Mouse (Mus musculus): Measurements from ENCODE around the gene Pigc.
A peak's percentile ranks its signal among the peaks of the same experiment; 100 is the strongest.

Pigc gene

DNA sequence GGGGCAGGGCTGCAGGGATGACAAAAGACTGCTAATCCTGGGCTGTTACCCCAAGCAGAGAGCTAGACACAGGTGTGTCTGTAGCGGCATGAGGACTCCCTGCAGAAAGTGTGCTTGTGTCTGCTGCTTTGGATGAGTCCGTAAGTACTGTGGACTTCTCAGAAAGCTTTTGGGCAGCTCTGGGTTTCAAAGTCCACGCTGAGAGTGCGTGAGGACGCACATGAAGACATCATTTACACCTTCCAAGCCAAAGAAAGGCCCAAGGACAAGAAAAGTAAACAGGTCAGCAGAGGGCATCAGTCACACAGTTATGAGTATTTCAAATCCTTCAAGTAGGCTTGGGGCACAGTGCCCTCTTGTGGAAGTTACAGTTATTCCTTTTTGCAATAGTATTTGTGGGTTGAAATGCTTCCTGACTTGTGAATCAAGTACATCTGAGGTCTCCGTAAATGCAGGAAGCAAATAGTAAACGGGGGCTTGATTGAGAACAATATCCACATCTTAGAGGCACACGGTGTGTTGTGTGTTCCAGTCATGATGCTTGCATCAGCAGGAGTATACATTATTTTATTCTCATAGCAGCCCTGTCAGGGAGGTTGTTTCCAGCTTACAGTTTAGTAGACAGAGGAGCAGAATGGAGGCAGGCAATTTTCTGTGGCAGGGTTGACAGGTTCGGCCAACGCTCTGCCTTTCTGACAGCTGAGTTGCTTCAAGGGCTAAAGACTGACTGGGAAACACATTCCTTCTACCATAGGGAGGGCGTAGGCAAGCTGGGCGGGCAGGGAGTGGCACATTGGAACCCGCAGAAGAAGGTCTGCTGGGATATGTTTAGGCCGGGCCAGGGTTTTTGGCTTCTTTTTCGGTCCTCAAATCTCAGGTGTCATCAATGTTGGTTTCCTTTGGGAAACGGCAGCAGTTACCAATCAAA, 7.5 kb downstream of the Pigc start:
- DNase-seq (ENCODE audit: low spot score), result peak; percentile 95

GRCm38 (mm10) chr1:161977331-161977730, 8.3 kb downstream of the Pigc start:
- no peak for DNase-seq (ENCODE audit: low spot score)

DNA sequence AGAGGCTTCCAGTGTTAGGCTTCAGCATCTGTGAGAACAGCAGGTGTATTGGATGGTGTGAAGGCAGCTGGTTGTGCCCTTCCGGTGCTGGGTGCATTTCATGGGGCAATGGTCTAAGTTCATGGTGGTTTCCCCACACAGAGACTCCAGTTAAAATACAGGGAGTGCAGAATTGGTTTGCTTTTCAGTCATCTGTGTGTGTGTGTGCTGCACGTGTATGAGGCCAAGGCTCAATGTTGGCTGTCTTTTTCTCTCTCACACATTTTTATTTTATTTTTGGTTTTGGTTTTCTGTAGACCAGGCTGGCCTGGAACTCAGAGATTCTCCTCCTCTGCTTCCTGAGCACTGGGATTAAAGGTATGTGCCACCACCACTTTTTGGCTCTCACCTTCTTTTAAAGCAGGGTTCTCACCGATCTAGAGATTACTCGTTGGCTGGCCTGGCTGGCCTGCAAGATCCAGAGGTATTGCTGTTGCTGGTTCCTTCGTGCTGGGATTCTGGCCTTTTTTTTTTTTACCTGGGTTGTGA, 9.3 kb downstream of the Pigc start:
- no peak for DNase-seq (ENCODE audit: low spot score)

DNA sequence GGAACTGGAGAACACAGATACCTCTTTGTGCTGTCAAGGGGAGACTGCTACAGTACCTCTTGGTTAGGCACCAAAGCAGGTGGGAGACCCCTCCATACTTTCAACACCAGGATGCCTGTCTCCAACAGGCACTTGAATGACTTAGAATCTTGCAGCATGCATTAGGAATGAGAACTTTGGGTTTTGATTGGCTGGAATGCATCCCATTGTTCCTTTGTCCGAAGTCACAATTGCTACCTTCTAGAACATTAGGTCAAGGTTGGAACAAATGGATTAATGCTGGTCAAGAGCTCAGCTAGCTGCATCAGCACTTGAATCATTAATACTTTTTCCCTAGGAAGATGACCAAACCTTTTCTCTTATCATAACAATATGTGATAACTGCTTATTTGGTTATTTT, 10.6 kb downstream of the Pigc start, which contains the start of gene 4930558K02Rik:
Gene 4930558K02Rik, minus strand, starts transcription at position 101 of the 400 bp plus-strand sequence.
- DNase-seq (ENCODE audit: low spot score), result no peak

DNA sequence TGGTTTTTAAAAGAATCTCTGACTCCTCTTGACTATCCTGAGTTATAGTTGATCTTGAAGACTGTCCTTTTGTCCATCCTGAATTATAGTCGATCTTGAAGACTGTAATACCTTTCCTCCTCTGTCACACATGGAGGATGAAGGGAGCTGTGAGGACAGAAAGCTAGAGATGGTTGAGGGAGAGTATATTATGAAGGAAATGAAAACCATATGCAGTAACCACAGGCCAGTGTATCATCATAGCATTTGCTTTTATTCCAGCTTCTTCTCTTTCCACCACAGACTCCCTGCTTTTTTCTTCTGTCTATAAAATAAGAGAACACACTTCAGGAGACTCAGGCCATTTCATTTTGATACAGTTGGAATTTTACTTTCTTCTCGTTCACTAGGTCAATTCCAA, 11.1 kb downstream of the Pigc start:
- no peak for DNase-seq (ENCODE audit: low spot score)

GRCm38 (mm10) chr1:161980626-161981298, 11.8 kb downstream of the Pigc start:
- DNase-seq (ENCODE audit: low spot score), result no peak

DNA sequence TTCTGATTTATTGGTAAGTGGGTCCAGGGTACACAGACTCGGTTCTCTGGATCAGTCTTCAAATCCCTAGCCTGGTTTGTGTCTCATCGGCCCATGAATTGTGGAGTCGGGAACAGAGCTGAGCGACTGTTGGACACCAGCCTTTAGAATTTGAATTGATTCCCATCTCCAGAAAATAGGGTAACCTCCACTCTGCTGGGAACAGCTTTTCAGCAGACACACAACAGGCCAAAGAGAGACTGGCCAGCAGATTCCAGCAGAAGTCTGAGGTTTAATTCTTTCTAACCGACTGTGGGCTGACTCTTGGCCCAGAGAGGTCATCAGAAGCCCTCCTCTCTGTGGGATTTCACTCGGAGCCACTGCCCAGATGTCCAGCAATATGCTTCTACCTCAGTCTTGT, 14.5 kb downstream of the Pigc start:
- DNase-seq (ENCODE audit: low spot score), result peak; percentile 22

DNA sequence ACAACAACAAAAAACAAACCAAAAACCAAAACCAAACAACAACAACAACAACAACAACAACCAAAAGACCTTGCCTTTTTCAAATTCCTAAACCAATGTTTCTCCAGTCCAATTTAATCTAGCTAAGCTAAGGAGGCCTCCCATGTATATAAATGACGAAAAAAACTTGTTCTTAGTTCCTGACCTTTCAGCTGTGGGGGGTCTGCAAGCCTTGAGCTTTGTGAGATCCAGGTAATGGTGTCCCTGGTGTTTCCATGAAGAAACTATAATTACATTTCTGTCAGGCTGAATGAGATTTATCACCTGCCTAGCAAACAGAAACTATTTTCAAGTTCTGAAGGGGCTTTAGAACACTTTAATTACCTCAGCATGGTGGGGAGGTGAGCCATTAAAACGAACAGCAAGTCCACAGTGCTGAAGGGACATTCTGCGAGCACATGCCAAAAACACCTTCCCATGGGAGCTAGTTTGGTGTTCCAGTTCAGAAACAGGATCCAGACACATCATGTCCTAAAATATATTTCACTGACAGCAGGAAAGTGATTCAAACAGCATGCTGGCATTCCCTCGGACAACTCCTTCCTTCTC, 15.1 kb downstream of the Pigc start:
- peak; percentile 70 for DNase-seq (ENCODE audit: low spot score)

- DNase-seq (ENCODE audit: low spot score), result no peak
These were observed 21.9 kb downstream of the Pigc start for GRCm38 (mm10) chr1:161990684-161991578.

DNA sequence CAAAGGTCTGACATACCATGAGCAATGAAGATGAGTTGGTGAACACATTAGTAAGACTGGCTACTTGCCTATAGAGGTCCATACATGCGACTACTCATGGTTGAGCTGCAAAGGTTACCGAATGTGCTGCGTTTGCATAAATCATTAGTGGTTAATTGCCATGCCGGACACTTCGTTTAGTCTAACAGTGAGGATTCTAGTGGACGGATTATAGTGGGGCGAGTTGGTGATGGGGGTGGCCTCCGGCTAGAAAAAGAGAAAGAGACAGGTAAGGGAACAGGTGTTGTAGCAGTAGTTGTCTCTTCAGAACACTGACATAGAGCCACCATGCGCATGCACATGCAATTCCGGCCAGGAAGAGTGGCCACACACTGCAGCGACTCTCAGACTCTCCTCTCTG, 22.9 kb downstream of the Pigc start:
- no peak for DNase-seq (ENCODE audit: low spot score)

GRCm38 (mm10) chr1:161992389-161992788, 23.4 kb downstream of the Pigc start:
- DNase-seq (ENCODE audit: low spot score), result no peak

DNA sequence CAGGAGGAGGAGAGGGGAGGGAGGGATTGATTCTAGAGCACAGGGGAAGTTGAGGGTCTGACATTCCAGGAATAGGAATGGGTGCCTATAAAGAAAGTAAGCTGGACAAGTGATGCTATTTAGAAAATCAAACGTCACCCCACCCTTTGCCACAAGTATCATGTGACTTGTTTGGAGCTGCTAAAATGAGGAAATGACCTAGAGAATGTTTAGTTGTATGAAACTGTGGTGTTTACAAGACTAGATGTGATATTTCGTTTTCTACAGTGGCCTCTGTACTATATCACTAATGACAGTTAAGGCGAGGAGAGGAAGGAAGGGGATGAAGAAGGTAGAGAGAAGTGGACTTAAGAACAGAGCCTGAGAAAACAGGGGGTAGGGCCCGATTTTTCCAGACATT, 29.8 kb downstream of the Pigc start:
- no peak for DNase-seq (ENCODE audit: low spot score)

GRCm38 (mm10) chr1:161999338-161999737, 30.4 kb downstream of the Pigc start:
- no peak for DNase-seq (ENCODE audit: low spot score)

GRCm38 (mm10) chr1:161999882-162000371, 30.9 kb downstream of the Pigc start:
- peak; percentile 96 for DNase-seq (ENCODE audit: low spot score)

DNA sequence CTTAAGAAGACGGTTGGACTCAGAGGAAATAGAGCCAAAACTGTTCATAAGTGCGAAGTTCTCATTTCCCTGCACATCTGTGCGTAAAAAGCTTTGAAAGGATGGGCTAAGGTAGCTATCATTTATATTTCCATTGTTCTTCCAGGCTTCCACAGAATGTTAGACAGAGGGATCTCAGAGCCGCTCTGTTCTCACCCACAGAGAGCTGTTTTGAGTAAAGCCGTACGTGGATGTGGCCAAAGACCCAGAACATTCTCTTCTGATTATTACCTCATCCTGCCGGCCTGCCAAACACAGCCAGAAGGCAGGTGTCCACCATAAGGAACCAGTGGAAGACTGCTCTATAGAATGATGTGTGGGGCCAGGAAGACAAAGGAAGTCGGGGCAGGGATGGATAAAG, 32.3 kb downstream of the Pigc start:
- DNase-seq (ENCODE audit: low spot score), result no peak

- DNase-seq (ENCODE audit: low spot score), result no peak
These were observed 34.9 kb downstream of the Pigc start for GRCm38 (mm10) chr1:162003729-162004517.

DNA sequence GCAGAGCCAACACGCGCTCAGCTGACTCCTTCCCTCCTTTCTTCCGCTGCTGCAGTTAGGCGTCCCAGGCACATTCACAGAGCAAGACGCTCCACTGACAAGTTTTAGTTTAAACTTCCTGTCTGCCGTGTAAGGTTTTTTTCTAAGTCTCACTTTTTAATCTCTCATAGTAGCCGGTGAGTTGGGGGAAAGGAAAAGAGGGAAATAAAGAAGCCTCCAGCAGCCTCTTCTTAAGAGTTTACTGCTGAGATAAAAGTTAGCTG, 35.5 kb downstream of the Pigc start:
- no peak for DNase-seq (ENCODE audit: low spot score)

DNA sequence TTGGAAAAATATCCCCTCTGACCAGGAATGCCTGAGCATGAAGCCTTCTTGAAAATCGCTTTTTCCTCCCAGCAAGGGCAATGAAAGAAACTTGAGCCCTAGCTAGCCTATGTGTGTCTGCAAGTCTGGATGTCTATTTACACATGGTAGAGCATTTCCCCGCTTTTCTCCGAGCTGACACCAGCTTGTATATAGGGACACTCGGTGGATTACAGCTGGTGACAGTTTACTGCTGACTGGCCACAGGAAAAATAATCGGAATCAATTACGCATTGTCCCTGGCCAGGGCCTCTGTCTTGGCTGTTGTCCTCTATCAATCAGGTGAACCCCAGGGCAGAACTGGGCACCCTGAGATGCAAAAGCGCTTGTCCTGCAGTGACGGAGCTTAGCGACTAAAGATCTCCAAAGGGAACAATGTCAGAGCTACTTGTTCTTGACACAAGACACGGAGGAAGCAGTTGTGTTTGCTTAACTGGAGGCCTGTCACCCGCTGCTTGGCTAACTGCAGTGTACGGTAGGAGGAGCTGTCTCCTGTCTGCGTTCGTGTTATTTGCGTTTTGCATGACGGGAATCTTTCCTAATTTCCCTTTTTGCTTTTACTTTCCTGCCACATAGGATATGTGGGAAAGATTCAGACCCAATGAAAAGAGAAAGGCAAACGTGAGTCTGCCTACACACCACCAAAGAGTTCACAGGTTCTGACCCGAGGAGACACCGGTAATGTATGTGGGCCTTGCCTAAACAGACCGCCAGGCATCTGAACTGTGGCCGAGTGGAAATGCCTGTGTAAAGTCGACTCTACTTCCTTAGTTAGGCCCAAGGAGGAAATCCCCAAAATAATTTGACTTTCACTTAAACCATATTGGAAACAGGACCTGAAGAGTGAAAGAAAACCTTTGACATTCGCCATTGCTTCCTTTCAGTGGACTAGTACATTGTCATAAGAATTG, 36.1 kb downstream of the Pigc start:
- DNase-seq (ENCODE audit: low spot score), result peak; percentile 70

DNA sequence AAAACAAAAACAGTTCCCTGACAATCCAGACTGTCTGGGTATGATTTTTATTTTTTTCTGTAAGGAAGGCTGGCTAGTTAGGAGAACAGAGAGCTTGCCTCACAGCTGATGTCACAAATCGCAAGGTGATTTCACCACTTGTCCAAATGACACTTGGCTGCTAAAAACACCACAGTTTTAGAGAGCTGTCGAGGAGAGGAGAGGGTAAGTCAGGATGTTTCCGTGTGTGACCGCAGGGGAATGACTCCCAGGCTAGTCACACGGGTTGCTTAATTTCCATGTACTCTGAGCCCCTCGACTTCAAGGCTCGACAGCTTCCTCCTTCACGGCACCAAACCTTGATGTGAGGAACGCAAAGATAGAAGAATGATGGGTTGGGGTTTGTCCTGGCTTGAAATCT, 37.1 kb downstream of the Pigc start:
- no peak for DNase-seq (ENCODE audit: low spot score)

- no peak for DNase-seq (ENCODE audit: low spot score)
These were observed 39.2 kb downstream of the Pigc start for GRCm38 (mm10) chr1:162008208-162008607.
